Mouse (Mus musculus) thymus, postnatal 36 days (tissue): ENCODE data around the gene Entr1.

Experiments
- DNase-seq, 2 experiments: peaks; one replicate each; pipeline ENCODE4 v3.0.0; 2022; ENCODE audit warnings: mixed read lengths in 2 of 2

Entr1 gene

GRCm38 (mm10) chr2:26342609-26343490 is 46.3 kb downstream of the Entr1 start:
- DNase-seq: peak in 1 of 2 experiments; percentile 22

DNA sequence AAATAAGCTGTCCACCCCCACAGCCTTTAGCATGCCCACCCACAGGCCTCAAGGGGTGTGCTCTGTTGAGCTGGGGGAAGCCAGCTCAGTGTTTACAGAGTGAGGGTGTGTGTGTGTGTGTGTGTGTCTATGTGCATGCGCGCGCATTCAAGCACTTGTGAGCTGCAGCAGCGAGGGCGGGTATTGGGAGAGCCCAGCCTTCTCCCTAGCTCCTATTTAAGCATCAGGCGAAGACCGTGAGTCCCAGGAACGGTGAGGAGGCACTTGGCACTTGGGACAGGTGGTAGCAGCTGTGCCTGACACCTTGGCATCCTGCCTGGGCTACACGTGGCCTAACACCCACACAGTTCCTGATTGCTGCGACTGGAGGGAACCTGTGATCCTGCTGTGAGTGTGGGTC is 47.1 kb downstream of the Entr1 start:
- DNase-seq: no peak

GRCm38 (mm10) chr2:26341510-26341981 is 47.6 kb downstream of the Entr1 start:
- no peak for DNase-seq

GRCm38 (mm10) chr2:26339204-26339551 is 49.9 kb downstream of the Entr1 start:
- DNase-seq: no peak

GRCm38 (mm10) chr2:26338302-26339203 is 50.6 kb downstream of the Entr1 start:
- no peak for DNase-seq
